Mouse (Mus musculus): ENCODE results near the gene Pradc1. TPM values are rescaled to one million over a fixed set of nuclear protein-coding genes. Genes with fewer than 3 reads are reported as not detected.
A peak's percentile ranks its signal among the peaks of the same experiment; 100 is the strongest.

Pradc1 gene
- polyA plus RNA-seq, 1 experiment = 41.5 TPM

GRCm38 (mm10) chr6:85436204-85436603 lies 15.6 kb downstream of the Pradc1 start:
- 33% methylated on average over 1 of the region's 1 CpGs for WGBS
- TF ChIP-seq POLR2A (IDR thresholded peaks at IDR 0.05; ENCODE audit: control insufficient read depth, extremely low read depth, insufficient read depth, low read length, poor library complexity) (no peak), CTCF (IDR thresholded peaks at IDR 0.05; ENCODE audit: borderline replicate concordance, control insufficient read depth, extremely low read depth, insufficient read depth, low read length, poor library complexity) (no peak)
- Histone ChIP-seq H3K4me1 (replicated peaks; ENCODE audit: control insufficient read depth, insufficient read depth, low read length) (peaks cover 9% of the 10 kb centered on the region), H3K4me3 (ENCODE audit: control insufficient read depth, insufficient read depth, low read length) (no peak overlapping the region), H3K27ac (ENCODE audit: control insufficient read depth, insufficient read depth, low read length) (no peak overlapping the region), H3K27me3 (ENCODE audit: control insufficient read depth, insufficient read depth, low read length) (no peaks in the 10 kb centered on the region), H3K36me3 (ENCODE audit: control insufficient read depth, insufficient read depth, low read length) (no peaks in the 10 kb centered on the region)
- no peak for DNase-seq

GRCm38 (mm10) chr6:85433865-85434264 lies 17.9 kb downstream of the Pradc1 start:
- Histone ChIP-seq H3K27me3 (ENCODE audit: control insufficient read depth, insufficient read depth, low read length) (no peaks in the 10 kb centered on the region), H3K4me3 (ENCODE audit: control insufficient read depth, insufficient read depth, low read length) (no peak overlapping the region), H3K4me1 (replicated peaks; ENCODE audit: control insufficient read depth, insufficient read depth, low read length) (peaks cover 9% of the 10 kb centered on the region), H3K27ac (ENCODE audit: control insufficient read depth, insufficient read depth, low read length) (no peak overlapping the region), H3K36me3 (ENCODE audit: control insufficient read depth, insufficient read depth, low read length) (no peaks in the 10 kb centered on the region)
- no peak for DNase-seq
- WGBS = 49% methylated on average over 5 of the region's 5 CpGs
- TF ChIP-seq POLR2A (IDR thresholded peaks at IDR 0.05; ENCODE audit: control insufficient read depth, extremely low read depth, insufficient read depth, low read length, poor library complexity) = no peak
- no peak for TF ChIP-seq CTCF (IDR thresholded peaks at IDR 0.05; ENCODE audit: borderline replicate concordance, control insufficient read depth, extremely low read depth, insufficient read depth, low read length, poor library complexity)

GRCm38 (mm10) chr6:85431842-85432431 lies 19.8 kb downstream of the Pradc1 start, which contains the start of gene Smyd5:
Gene Smyd5 (plus strand): TSS chr6:85431989.
- peak; percentile 90 for DNase-seq
- 2% methylated on average over 39 of the region's 39 CpGs for WGBS
- TF ChIP-seq CTCF (IDR thresholded peaks at IDR 0.05; ENCODE audit: borderline replicate concordance, control insufficient read depth, extremely low read depth, insufficient read depth, low read length, poor library complexity) = no peak
- no peak for TF ChIP-seq POLR2A (IDR thresholded peaks at IDR 0.05; ENCODE audit: control insufficient read depth, extremely low read depth, insufficient read depth, low read length, poor library complexity)

GRCm38 (mm10) chr6:85431274-85431841 lies 20.4 kb downstream of the Pradc1 start:
- WGBS = 56% methylated on average over 8 of the region's 8 CpGs
- Histone ChIP-seq H3K27me3 (ENCODE audit: control insufficient read depth, insufficient read depth, low read length) (no peaks in the 10 kb centered on the region), H3K4me1 (replicated peaks; ENCODE audit: control insufficient read depth, insufficient read depth, low read length) (peaks cover 9% of the 10 kb centered on the region), H3K27ac (ENCODE audit: control insufficient read depth, insufficient read depth, low read length) (no peak overlapping the region), H3K36me3 (ENCODE audit: control insufficient read depth, insufficient read depth, low read length) (no peaks in the 10 kb centered on the region), H3K4me3 (ENCODE audit: control insufficient read depth, insufficient read depth, low read length) (peak overlapping the region; percentile 87)
- DNase-seq = no peak
- TF ChIP-seq POLR2A (IDR thresholded peaks at IDR 0.05; ENCODE audit: control insufficient read depth, extremely low read depth, insufficient read depth, low read length, poor library complexity) = no peak
- no peak for TF ChIP-seq CTCF (IDR thresholded peaks at IDR 0.05; ENCODE audit: borderline replicate concordance, control insufficient read depth, extremely low read depth, insufficient read depth, low read length, poor library complexity)

More at GRCm38 (mm10) chr6:85431842-85432431, 19.8 kb downstream of the Pradc1 start, which contains the start of gene Smyd5:
- Histone ChIP-seq H3K27ac (ENCODE audit: control insufficient read depth, insufficient read depth, low read length) (no peak within 1 kb of the TSS), H3K4me3 (ENCODE audit: control insufficient read depth, insufficient read depth, low read length) (peak within 1 kb of the TSS; percentile 87), H3K4me1 (replicated peaks; ENCODE audit: control insufficient read depth, insufficient read depth, low read length) (peaks cover 9% of the 10 kb centered on the region), H3K27me3 (ENCODE audit: control insufficient read depth, insufficient read depth, low read length) (no peaks in the 10 kb centered on the region), H3K36me3 (ENCODE audit: control insufficient read depth, insufficient read depth, low read length) (no peaks in the 10 kb centered on the region)

- 54% methylated on average over 28 of the region's 28 CpGs for WGBS
- Histone ChIP-seq H3K4me3 (ENCODE audit: control insufficient read depth, insufficient read depth, low read length) (no peak within 1 kb of the TSS), H3K27me3 (ENCODE audit: control insufficient read depth, insufficient read depth, low read length) (no peaks in the 10 kb centered on the region; the same call in 1 of the 2 replicates), H3K36me3 (ENCODE audit: control insufficient read depth, insufficient read depth, low read length) (no peaks in the 10 kb centered on the region), H3K27ac (ENCODE audit: control insufficient read depth, insufficient read depth, low read length) (no peak within 1 kb of the TSS), H3K4me1 (replicated peaks; ENCODE audit: control insufficient read depth, insufficient read depth, low read length) (no peaks in the 10 kb centered on the region)
- TF ChIP-seq POLR2A (IDR thresholded peaks at IDR 0.05; ENCODE audit: control insufficient read depth, extremely low read depth, insufficient read depth, low read length, poor library complexity) (no peak), CTCF (IDR thresholded peaks at IDR 0.05; ENCODE audit: borderline replicate concordance, control insufficient read depth, extremely low read depth, insufficient read depth, low read length, poor library complexity) (no peak)
- DNase-seq = no peak
Measured at GRCm38 (mm10) chr6:85423836-85424379, 27.9 kb downstream of the Pradc1 start, which contains the start of gene Noto. Gene Noto (plus strand): TSS chr6:85423886.

- no peak for DNase-seq
- Histone ChIP-seq H3K27me3 (ENCODE audit: control insufficient read depth, insufficient read depth, low read length) (no peaks in the 10 kb centered on the region; the same call in 1 of the 2 replicates), H3K27ac (ENCODE audit: control insufficient read depth, insufficient read depth, low read length) (no peak overlapping the region), H3K4me3 (ENCODE audit: control insufficient read depth, insufficient read depth, low read length) (no peak overlapping the region), H3K4me1 (replicated peaks; ENCODE audit: control insufficient read depth, insufficient read depth, low read length) (no peaks in the 10 kb centered on the region), H3K36me3 (ENCODE audit: control insufficient read depth, insufficient read depth, low read length) (no peaks in the 10 kb centered on the region)
- 90% methylated on average over 2 of the region's 2 CpGs for WGBS
- TF ChIP-seq POLR2A (IDR thresholded peaks at IDR 0.05; ENCODE audit: control insufficient read depth, extremely low read depth, insufficient read depth, low read length, poor library complexity) = no peak
- TF ChIP-seq CTCF (IDR thresholded peaks at IDR 0.05; ENCODE audit: borderline replicate concordance, control insufficient read depth, extremely low read depth, insufficient read depth, low read length, poor library complexity) = no peak
Measured at GRCm38 (mm10) chr6:85419150-85419549, 32.6 kb downstream of the Pradc1 start.

All from thymus, adult 2 months (tissue).